Mouse (Mus musculus) heart, adult 2 months (tissue): ENCODE data around the gene Hormad1.
"Not testable (repeated sequence)": the region's sequence is repeated elsewhere in the genome, so short reads cannot be mapped to it uniquely, and the experiment has no call there.

ENCODE experiments used
- CTCF ChIP-seq: fragments of 200-600 bp; IDR thresholded peaks from 2 replicates; pipeline ENCODE4 v1.8.1; 2022; ENCODE audit warnings: antibody characterized with exemption, mild to moderate bottlenecking, moderate library complexity
- POLR2A ChIP-seq: fragments of 200-500 bp; IDR thresholded peaks from 2 replicates; pipeline ENCODE4 v1.6.1; 2011; ENCODE audit warnings: mild to moderate bottlenecking, low read depth, low read length, control low read depth; ENCODE audit not compliant: insufficient read depth

GRCm38 (mm10) chr3:95622421-95622820 lies 62.9 kb downstream of the Hormad1 start:
- not testable (repeated sequence) for TF ChIP-seq POLR2A, CTCF
